Mouse (Mus musculus) heart, embryonic 11.5 days (tissue): Measurements from ENCODE around the gene Dhrs4. TPM values are rescaled to one million over a fixed set of nuclear protein-coding genes. Genes with fewer than 3 reads are reported as not detected.

Experiments
- ATAC-seq: fragments of 200-750 bp; cut with Nextera tagmentation; replicated peaks from 2 replicates; pipeline ENCODE4 v1.8.0; 2017; ENCODE audit warnings: moderate library complexity; ENCODE audit not compliant: insufficient number of reproducible peaks, low FRiP score, low TSS enrichment
- H3K27ac ChIP-seq: fragments of 300-500 bp; sonication (generic); 2 replicates; pipeline ENCODE4 v1.5.1; 2014; ENCODE audit warnings: mild to moderate bottlenecking, low read depth, low read length
- H3K27me3 ChIP-seq: fragments of 300-500 bp; sonication (generic); 2 replicates; pipeline ENCODE4 v1.6.1; 2014; ENCODE audit warnings: mild to moderate bottlenecking, low read length, mixed read lengths; ENCODE audit not compliant: control insufficient read depth, insufficient read depth
- H3K36me3 ChIP-seq: fragments of 300-500 bp; sonication (generic); 2 replicates; pipeline ENCODE4 v1.6.1; 2014; ENCODE audit warnings: mild to moderate bottlenecking, low read length, moderate library complexity, mixed read lengths; ENCODE audit not compliant: control insufficient read depth, insufficient read depth
- H3K4me1 ChIP-seq: fragments of 300-500 bp; sonication (generic); 2 replicates; pipeline ENCODE4 v1.6.1; 2014; ENCODE audit warnings: low read length; ENCODE audit not compliant: control insufficient read depth, insufficient read depth
- H3K4me2 ChIP-seq: fragments of 300-500 bp; sonication (generic); 2 replicates; pipeline ENCODE4 v1.6.1; 2014; ENCODE audit warnings: mild to moderate bottlenecking, moderate library complexity
- H3K4me3 ChIP-seq: fragments of 300-500 bp; sonication (generic); 2 replicates; pipeline ENCODE4 v1.5.1; 2014; ENCODE audit warnings: low read depth, low read length
- H3K9ac ChIP-seq: fragments of 300-500 bp; sonication (generic); 2 replicates; pipeline ENCODE4 v1.6.1; 2014; ENCODE audit warnings: mild to moderate bottlenecking, low read depth, low read length, moderate library complexity
- H3K9me3 ChIP-seq: fragments of 300-500 bp; sonication (generic); replicated peaks from 2 replicates; pipeline ENCODE4 v1.6.1; 2016; ENCODE audit warnings: low read length; ENCODE audit not compliant: control insufficient read depth
- WGBS: fragments of 180-500 bp; shearing (Covaris S2); extraction: QIAGEN DNeasy Blood & Tissue Kit; methylation state at CpG from one replicate; pipeline ENCODE4 v1.1.7; 2014; ENCODE audit not compliant: insufficient replicate concordance; 5-methylcytosine and 5-hydroxymethylcytosine counted together
- polyA plus RNA-seq: library from polyadenylated mRNA; unstranded; fragments of >200 nt; fragmentation: Nextera tagmentation; extraction: Ambion mirVana; gene quantifications from 2 replicates; pipeline ENCODE4 v1.2.1, GENCODE M21; 2014

Gene Dhrs4
- polyA plus RNA-seq, 1 experiment from 2014 or later: 22.0 TPM

- no peak for ATAC-seq
- WGBS: 79% methylated on average over 3 of the region's 3 CpGs
- H3K4me1 ChIP-seq: no peaks in the 10 kb centered on the region
These were observed 19.8 kb upstream of the Dhrs4 start for GRCm38 (mm10) chr14:55458761-55459160.

GRCm38 (mm10) chr14:55459796-55460195 lies 18.8 kb upstream of the Dhrs4 start:
- H3K9ac ChIP-seq: no peak overlapping the region
- H3K4me1 ChIP-seq: no peaks in the 10 kb centered on the region
- H3K27me3 ChIP-seq: no peaks in the 10 kb centered on the region
- no peak for ATAC-seq
- WGBS: 61% methylated on average over 4 of the region's 4 CpGs
- no peak overlapping the region for H3K4me2 ChIP-seq
- no peak overlapping the region for H3K4me3 ChIP-seq
- peaks cover 4% of the 10 kb centered on the region; the same call in 1 of the 2 replicates for H3K9me3 ChIP-seq
- H3K36me3 ChIP-seq: no peaks in the 10 kb centered on the region
- H3K27ac ChIP-seq: no peak overlapping the region

More at GRCm38 (mm10) chr14:55458761-55459160, 19.8 kb upstream of the Dhrs4 start:
- H3K9ac ChIP-seq: no peak overlapping the region
- H3K36me3 ChIP-seq: no peaks in the 10 kb centered on the region
- peaks cover 4% of the 10 kb centered on the region; the same call in 1 of the 2 replicates for H3K9me3 ChIP-seq
- H3K27ac ChIP-seq: no peak overlapping the region
- no peak overlapping the region for H3K4me3 ChIP-seq
- H3K27me3 ChIP-seq: no peaks in the 10 kb centered on the region
- H3K4me2 ChIP-seq: no peak overlapping the region

GRCm38 (mm10) chr14:55460297-55460696 lies 18.3 kb upstream of the Dhrs4 start:
- Histone ChIP-seq H3K4me1 (no peaks in the 10 kb centered on the region), H3K4me3 (no peak overlapping the region), H3K27me3 (no peaks in the 10 kb centered on the region), H3K9me3 (peaks cover 4% of the 10 kb centered on the region; the same call in 1 of the 2 replicates), H3K4me2 (no peak overlapping the region), H3K36me3 (no peaks in the 10 kb centered on the region), H3K9ac (no peak overlapping the region), H3K27ac (no peak overlapping the region)
- ATAC-seq: no peak
- 64% methylated on average over 10 of the region's 10 CpGs for WGBS

GRCm38 (mm10) chr14:55461757-55462156 lies 16.8 kb upstream of the Dhrs4 start:
- Histone ChIP-seq H3K27me3 (no peaks in the 10 kb centered on the region), H3K36me3 (no peaks in the 10 kb centered on the region), H3K4me2 (no peak overlapping the region), H3K4me1 (no peaks in the 10 kb centered on the region), H3K4me3 (no peak overlapping the region), H3K9ac (no peak overlapping the region), H3K9me3 (no peaks in the 10 kb centered on the region), H3K27ac (no peak overlapping the region)
- 35% methylated on average over 4 of the region's 4 CpGs for WGBS
- ATAC-seq: no peak

- Histone ChIP-seq H3K36me3 (no peaks in the 10 kb centered on the region), H3K4me2 (no peak overlapping the region), H3K4me3 (no peak overlapping the region), H3K27ac (no peak overlapping the region), H3K9ac (no peak overlapping the region), H3K4me1 (no peaks in the 10 kb centered on the region), H3K9me3 (no peaks in the 10 kb centered on the region), H3K27me3 (0 out of 2 replicates have a peak, but pooled peaks cover 2% of the 10 kb centered on the region)
- WGBS: 65% methylated on average over 4 of the region's 4 CpGs
- no peak for ATAC-seq
These were observed 12.1 kb upstream of the Dhrs4 start for GRCm38 (mm10) chr14:55466481-55466880.

- no peaks in the 10 kb centered on the region for H3K4me1 ChIP-seq
- H3K9ac ChIP-seq: no peak overlapping the region
- H3K27me3 ChIP-seq: 0 out of 2 replicates have a peak, but pooled peaks cover 2% of the 10 kb centered on the region
- H3K27ac ChIP-seq: no peak overlapping the region
- no peaks in the 10 kb centered on the region for H3K36me3 ChIP-seq
- H3K4me3 ChIP-seq: no peak overlapping the region
- 55% methylated on average over 7 of the region's 7 CpGs for WGBS
- H3K4me2 ChIP-seq: no peak overlapping the region
- no peak; the same call in 1 of the 2 replicates for ATAC-seq
- no peaks in the 10 kb centered on the region for H3K9me3 ChIP-seq
These were observed 11.4 kb upstream of the Dhrs4 start for GRCm38 (mm10) chr14:55467108-55467507.

GRCm38 (mm10) chr14:55468301-55468741 lies 10.2 kb upstream of the Dhrs4 start:
- no peaks in the 10 kb centered on the region for H3K36me3 ChIP-seq
- no peak overlapping the region for H3K27ac ChIP-seq
- H3K9ac ChIP-seq: no peak overlapping the region
- no peak overlapping the region for H3K4me2 ChIP-seq
- no peak for ATAC-seq
- H3K27me3 ChIP-seq: 0 out of 2 replicates have a peak, but pooled peaks cover 2% of the 10 kb centered on the region
- no peak overlapping the region for H3K4me3 ChIP-seq
- 81% methylated on average over 2 of the region's 2 CpGs for WGBS
- no peaks in the 10 kb centered on the region for H3K4me1 ChIP-seq
- H3K9me3 ChIP-seq: no peaks in the 10 kb centered on the region

- 80% methylated on average over 2 of the region's 2 CpGs for WGBS
- H3K4me2 ChIP-seq: no peak overlapping the region
- H3K36me3 ChIP-seq: no peaks in the 10 kb centered on the region
- no peaks in the 10 kb centered on the region for H3K4me1 ChIP-seq
- no peak overlapping the region for H3K27ac ChIP-seq
- no peak overlapping the region for H3K4me3 ChIP-seq
- no peak for ATAC-seq
- H3K9me3 ChIP-seq: no peaks in the 10 kb centered on the region
- H3K27me3 ChIP-seq: 0 out of 2 replicates have a peak, but pooled peaks cover 2% of the 10 kb centered on the region
- no peak overlapping the region for H3K9ac ChIP-seq
These were observed 9.5 kb upstream of the Dhrs4 start for GRCm38 (mm10) chr14:55469041-55469440.

- WGBS: 78% methylated on average over 6 of the region's 6 CpGs
- Histone ChIP-seq H3K9ac (no peak overlapping the region), H3K4me1 (no peaks in the 10 kb centered on the region), H3K4me3 (no peak overlapping the region), H3K27me3 (0 out of 2 replicates have a peak, but pooled peaks cover 2% of the 10 kb centered on the region), H3K4me2 (no peak overlapping the region), H3K9me3 (no peaks in the 10 kb centered on the region), H3K27ac (no peak overlapping the region), H3K36me3 (no peaks in the 10 kb centered on the region)
- no peak for ATAC-seq
These were observed 8.7 kb upstream of the Dhrs4 start for GRCm38 (mm10) chr14:55469821-55470220.
